Mouse (Mus musculus) heart, embryonic 15.5 days (tissue): Measurements from ENCODE around the gene Nox1. TPM values are rescaled to one million over a fixed set of nuclear protein-coding genes. Genes with fewer than 3 reads are reported as not detected.

ENCODE experiments used
- ATAC-seq: fragments of 200-750 bp; cut with Nextera tagmentation; replicated peaks from 2 replicates; pipeline ENCODE4 v1.8.0; 2017; ENCODE audit warnings: low read depth, moderate TSS enrichment; ENCODE audit not compliant: insufficient number of reproducible peaks, insufficient read depth, low FRiP score
- H3K27ac ChIP-seq: fragments of 300-500 bp; sonication (generic); 2 replicates; pipeline ENCODE4 v1.5.1; 2015; ENCODE audit warnings: mild to moderate bottlenecking, inconsistent platforms
- H3K27me3 ChIP-seq: fragments of 300-500 bp; sonication (generic); 2 replicates; pipeline ENCODE4 v1.6.1; 2015; ENCODE audit warnings: inconsistent platforms
- H3K36me3 ChIP-seq: fragments of 300-500 bp; sonication (generic); 2 replicates; pipeline ENCODE4 v1.6.1; 2015; ENCODE audit warnings: mild to moderate bottlenecking, inconsistent platforms
- H3K4me1 ChIP-seq: fragments of 300-500 bp; sonication (generic); replicated peaks from 2 replicates; pipeline ENCODE4 v1.6.1; 2015; ENCODE audit warnings: inconsistent platforms
- H3K4me2 ChIP-seq: fragments of 300-500 bp; sonication (generic); 2 replicates; pipeline ENCODE4 v1.6.1; 2015; ENCODE audit warnings: inconsistent platforms, mild to moderate bottlenecking, moderate library complexity
- H3K4me3 ChIP-seq: fragments of 300-500 bp; sonication (generic); 2 replicates; pipeline ENCODE4 v1.5.1; 2015; ENCODE audit warnings: mild to moderate bottlenecking, inconsistent platforms
- H3K9ac ChIP-seq: fragments of 300-500 bp; sonication (generic); 2 replicates; pipeline ENCODE4 v1.6.1; 2015; ENCODE audit warnings: mild to moderate bottlenecking, inconsistent platforms
- H3K9me3 ChIP-seq: fragments of 300-500 bp; sonication (generic); replicated peaks from 2 replicates; pipeline ENCODE4 v1.6.1; 2016; ENCODE audit warnings: inconsistent platforms
- WGBS: fragments of 180-500 bp; shearing (Covaris S2); methylation state at CpG from one replicate; pipeline ENCODE4 v1.1.7; 2015; ENCODE audit warnings: mixed read lengths; 5-methylcytosine and 5-hydroxymethylcytosine counted together
- polyA plus RNA-seq: library from polyadenylated mRNA; unstranded; fragments of >200 nt; fragmentation: Nextera tagmentation; extraction: Ambion mirVana; gene quantifications from 2 replicates; pipeline ENCODE4 v1.2.1, GENCODE M21; 2015

Gene Nox1
- polyA plus RNA-seq, 1 experiment from 2014 or later, result 0.21 TPM

DNA sequence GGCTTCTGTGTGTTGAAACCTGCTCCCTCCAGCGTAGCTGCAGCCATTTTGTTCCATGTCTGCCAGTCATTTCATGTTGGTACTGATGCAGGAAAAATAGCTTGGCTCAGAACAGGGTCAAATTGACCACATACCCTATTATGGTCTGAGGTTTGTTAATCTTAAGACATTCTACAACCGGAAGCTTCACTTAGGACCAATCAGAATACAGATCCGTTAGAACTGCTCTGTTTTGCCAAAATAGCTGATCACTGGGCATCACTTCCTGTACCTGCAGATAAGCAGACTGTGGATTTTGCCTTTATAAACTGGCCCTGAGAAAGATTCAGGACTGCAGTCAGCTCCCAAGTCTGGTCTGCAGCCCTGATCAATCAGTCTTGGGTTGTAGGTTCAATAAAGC is 93.2 kb downstream of the Nox1 start:
- no peak overlapping the region for H3K27ac ChIP-seq
- ATAC-seq, result no peak
- WGBS, result 73% methylated on average over 3 of the region's 3 CpGs
- H3K36me3 ChIP-seq, result no peaks in the 10 kb centered on the region
- H3K9me3 ChIP-seq, result no peaks in the 10 kb centered on the region
- no peaks in the 10 kb centered on the region for H3K4me1 ChIP-seq
- no peak overlapping the region for H3K4me3 ChIP-seq
- H3K27me3 ChIP-seq, result peaks cover 3% of the 10 kb centered on the region; the same call in 1 of the 2 replicates
- H3K9ac ChIP-seq, result no peak overlapping the region
- H3K4me2 ChIP-seq, result no peak overlapping the region

GRCm38 (mm10) chrX:134116417-134116816 is 105.3 kb downstream of the Nox1 start:
- Histone ChIP-seq H3K4me2 (no peak overlapping the region), H3K27ac (no peak overlapping the region), H3K4me3 (no peak overlapping the region), H3K27me3 (no peaks in the 10 kb centered on the region), H3K4me1 (no peaks in the 10 kb centered on the region), H3K36me3 (no peaks in the 10 kb centered on the region), H3K9ac (no peak overlapping the region), H3K9me3 (no peaks in the 10 kb centered on the region)
- ATAC-seq, result no peak
- 57% methylated on average over 3 of the region's 3 CpGs for WGBS

DNA sequence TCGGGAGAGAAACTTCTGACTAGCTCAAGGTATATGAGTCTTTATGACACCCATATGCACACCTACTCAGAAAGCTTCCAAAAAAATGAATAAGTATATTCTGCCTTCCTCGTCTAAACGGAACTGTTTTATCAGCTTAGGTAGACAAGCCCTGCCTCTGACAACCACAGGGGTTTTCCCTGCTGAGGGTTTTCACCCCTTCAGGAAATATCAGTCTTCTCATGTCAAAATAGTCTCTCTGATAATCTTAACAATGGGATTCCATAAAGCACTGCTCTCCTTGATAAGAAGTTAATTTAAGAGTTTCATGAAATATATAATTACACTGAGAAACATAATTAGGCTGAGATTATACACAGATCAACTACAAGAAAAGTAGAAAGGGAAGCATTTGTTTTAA is 110.0 kb downstream of the Nox1 start:
- H3K4me3 ChIP-seq, result no peak overlapping the region
- H3K4me2 ChIP-seq, result no peak overlapping the region
- no peaks in the 10 kb centered on the region for H3K9me3 ChIP-seq
- ATAC-seq, result no peak
- WGBS, result 52% methylated on average over 3 of the region's 3 CpGs
- H3K27ac ChIP-seq, result no peak overlapping the region
- H3K27me3 ChIP-seq, result no peaks in the 10 kb centered on the region
- H3K36me3 ChIP-seq, result no peaks in the 10 kb centered on the region
- H3K9ac ChIP-seq, result no peak overlapping the region
- H3K4me1 ChIP-seq, result no peaks in the 10 kb centered on the region

GRCm38 (mm10) chrX:134102641-134103040 is 119.1 kb downstream of the Nox1 start:
- H3K4me2 ChIP-seq, result no peak overlapping the region
- no peak for ATAC-seq
- H3K9ac ChIP-seq, result no peak overlapping the region
- no peaks in the 10 kb centered on the region for H3K9me3 ChIP-seq
- H3K4me1 ChIP-seq, result no peaks in the 10 kb centered on the region
- no peaks in the 10 kb centered on the region for H3K36me3 ChIP-seq
- H3K27ac ChIP-seq, result no peak overlapping the region
- 52% methylated on average over 2 of the region's 2 CpGs for WGBS
- no peaks in the 10 kb centered on the region for H3K27me3 ChIP-seq
- H3K4me3 ChIP-seq, result no peak overlapping the region

GRCm38 (mm10) chrX:134085453-134085852 is 136.3 kb downstream of the Nox1 start:
- H3K27ac ChIP-seq, result no peak overlapping the region
- ATAC-seq, result no peak
- H3K4me2 ChIP-seq, result no peak overlapping the region
- H3K4me1 ChIP-seq, result no peaks in the 10 kb centered on the region
- no peaks in the 10 kb centered on the region for H3K9me3 ChIP-seq
- no peak overlapping the region for H3K9ac ChIP-seq
- WGBS, result 76% methylated on average over 1 of the region's 1 CpGs
- H3K27me3 ChIP-seq, result no peaks in the 10 kb centered on the region
- 0 out of 2 replicates have a peak, but pooled peaks cover 13% of the 10 kb centered on the region for H3K36me3 ChIP-seq
- no peak overlapping the region for H3K4me3 ChIP-seq

- ATAC-seq, result no peak
- Histone ChIP-seq H3K36me3 (peaks cover 5% of the 10 kb centered on the region; the same call in 1 of the 2 replicates), H3K4me3 (peak overlapping the region; percentile 67), H3K27ac (peak overlapping the region; percentile 89), H3K27me3 (no peaks in the 10 kb centered on the region), H3K9me3 (no peaks in the 10 kb centered on the region), H3K4me1 (no peaks in the 10 kb centered on the region), H3K9ac (peak overlapping the region; percentile 70), H3K4me2 (peak overlapping the region; percentile 56)
- WGBS, result 12% methylated on average over 10 of the region's 10 CpGs
These were observed 162.0 kb downstream of the Nox1 start for GRCm38 (mm10) chrX:134059764-134060163.

- Histone ChIP-seq H3K27ac (peak within 1 kb of the TSS; percentile 89), H3K4me1 (no peaks in the 10 kb centered on the region), H3K9me3 (no peaks in the 10 kb centered on the region), H3K4me2 (peak within 1 kb of the TSS; percentile 56), H3K36me3 (peaks cover 5% of the 10 kb centered on the region; the same call in 1 of the 2 replicates), H3K4me3 (peak within 1 kb of the TSS; percentile 67), H3K9ac (peak within 1 kb of the TSS; percentile 70), H3K27me3 (no peaks in the 10 kb centered on the region)
- WGBS, result 11% methylated on average over 66 of the region's 77 CpGs
- ATAC-seq, result peak; percentile 99
These were observed 162.6 kb downstream of the Nox1 start, which contains the start of gene Cstf2 for GRCm38 (mm10) chrX:134058987-134059712. TSS of gene Cstf2 (plus strand) at chrX:134059187.

GRCm38 (mm10) chrX:134058040-134058875 is 163.5 kb downstream of the Nox1 start:
- Histone ChIP-seq H3K4me3 (peak overlapping the region; percentile 67), H3K36me3 (peaks cover 5% of the 10 kb centered on the region; the same call in 1 of the 2 replicates), H3K9ac (no peak overlapping the region), H3K9me3 (no peaks in the 10 kb centered on the region), H3K4me1 (no peaks in the 10 kb centered on the region), H3K27me3 (no peaks in the 10 kb centered on the region), H3K27ac (peak overlapping the region; percentile 89), H3K4me2 (peak overlapping the region; percentile 49)
- ATAC-seq, result no peak
- 71% methylated on average over 14 of the region's 14 CpGs for WGBS

DNA sequence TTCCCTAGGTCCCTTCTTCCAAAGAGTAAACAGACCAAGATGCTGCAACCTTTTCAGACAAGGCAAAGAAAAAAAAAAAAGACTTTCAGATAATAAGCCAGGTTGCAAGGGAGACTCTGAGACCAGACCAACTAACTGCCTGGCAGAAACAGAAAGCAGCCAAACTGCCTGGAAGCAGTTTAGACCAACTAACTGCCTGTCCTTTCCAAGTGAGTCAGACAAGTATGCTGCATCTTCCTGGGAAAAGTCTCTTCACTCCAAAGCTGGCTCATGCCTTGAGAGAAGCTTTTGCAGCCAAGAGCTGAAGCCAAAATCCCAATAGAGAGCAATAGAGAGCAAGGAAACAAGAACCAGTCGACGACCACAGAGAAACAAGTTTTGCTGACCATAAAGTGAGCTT is 164.9 kb downstream of the Nox1 start:
- no peak overlapping the region for H3K27ac ChIP-seq
- H3K4me3 ChIP-seq, result no peak overlapping the region
- 80% methylated on average over 2 of the region's 2 CpGs for WGBS
- H3K36me3 ChIP-seq, result no peaks in the 10 kb centered on the region; the same call in 1 of the 2 replicates
- no peaks in the 10 kb centered on the region for H3K4me1 ChIP-seq
- no peak overlapping the region for H3K4me2 ChIP-seq
- H3K27me3 ChIP-seq, result no peaks in the 10 kb centered on the region
- no peaks in the 10 kb centered on the region for H3K9me3 ChIP-seq
- ATAC-seq, result no peak
- H3K9ac ChIP-seq, result no peak overlapping the region

DNA sequence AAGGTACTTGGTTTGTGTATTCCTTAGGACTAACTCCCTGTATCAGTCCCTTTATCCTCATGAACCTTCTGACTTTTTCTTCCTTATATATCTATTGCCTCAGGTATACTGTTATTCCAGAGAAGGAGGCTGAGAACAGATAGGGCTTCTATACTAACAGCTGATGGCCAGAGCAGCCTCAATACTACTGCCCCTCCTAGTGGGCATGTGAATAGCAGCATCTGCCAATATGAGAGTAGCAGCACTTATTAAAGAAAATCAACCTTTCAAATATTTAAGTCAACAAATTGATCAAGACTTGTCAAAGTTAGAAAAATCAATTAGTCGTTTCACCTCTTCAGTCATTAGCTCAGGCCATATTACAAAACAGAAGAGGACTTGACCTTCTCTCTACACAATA is 172.8 kb downstream of the Nox1 start:
- Histone ChIP-seq H3K36me3 (no peaks in the 10 kb centered on the region), H3K4me3 (no peak overlapping the region), H3K4me2 (no peak overlapping the region), H3K4me1 (no peaks in the 10 kb centered on the region), H3K27ac (no peak overlapping the region), H3K27me3 (no peaks in the 10 kb centered on the region), H3K9ac (no peak overlapping the region), H3K9me3 (no peaks in the 10 kb centered on the region)
- 57% methylated on average over 1 of the region's 1 CpGs for WGBS
- no peak for ATAC-seq
